Mouse (Mus musculus): ENCODE measurements at regions not wholly inside any gene's neighbourhood (a gene's known extent, or its start where the extent isn't known, plus 50 kb on each side); places are given as distances from the start of the nearest gene placed in this dataset.

DNA sequence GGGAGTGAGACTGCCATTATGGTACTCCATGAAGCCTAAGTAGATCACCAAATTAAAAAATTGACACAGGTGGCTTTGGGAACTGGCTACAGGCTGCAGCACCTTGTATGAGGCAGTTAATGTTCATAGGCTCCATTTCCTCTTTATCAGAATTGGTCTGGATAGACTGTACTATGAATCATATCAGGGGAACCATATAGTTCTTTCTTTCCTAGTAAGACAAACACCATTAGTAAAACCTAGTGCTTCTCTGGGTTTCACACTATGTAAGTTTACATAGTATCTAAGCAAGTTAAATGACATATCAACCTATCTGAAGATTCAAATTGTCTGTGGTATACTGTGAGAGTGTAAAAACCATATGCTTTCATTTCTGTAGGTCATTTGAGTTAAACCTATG is 145.0 kb downstream of the Ahr start:
- TF ChIP-seq CTCF (IDR thresholded peaks at IDR 0.05; ENCODE audit: control insufficient read depth, insufficient read depth, insufficient replicate concordance, low read depth, low read length) (no peak), POLR2A (IDR thresholded peaks at IDR 0.05; ENCODE audit: control insufficient read depth, low read depth, low read length) (no peak)

Data from testis, adult 2 months (tissue).